Comparison of ENCODE assay signal across 8 mouse cellular contexts in genomic region chr13:104228384-104229066, GRCm38 (mm10). TPM values are rescaled to one million over a fixed set of nuclear protein-coding genes. Genes with fewer than 3 reads are reported as not detected.
DNase-seq lines count a peak whose midpoint lies in the region; ATAC-seq lines count a peak whose summit lies in the region.

TSS of gene Cenpk (plus strand) at chr13:104228611.
TSS of gene Ppwd1 (minus strand) at chr13:104228843.

- H3K4me2 ChIP-seq in lung, embryonic 16.5 days (ENCODE audit: low read depth, low read length): peak within 1 kb of the TSS; percentile 81

- under 1% methylated on average over 55 of the region's 55 CpGs for WGBS in lung, embryonic 16.5 days

- H3K9ac ChIP-seq in lung, embryonic 16.5 days (ENCODE audit: low read length): peak within 1 kb of the TSS; percentile 92

- peaks cover 12% of the 10 kb centered on the region for H3K4me1 ChIP-seq in lung, embryonic 16.5 days (replicated peaks; ENCODE audit: control insufficient read depth, insufficient read depth, low read length)

- no peaks in the 10 kb centered on the region for H3K27me3 ChIP-seq in lung, embryonic 16.5 days (ENCODE audit: control insufficient read depth, insufficient read depth, low read depth, low read length)

- H3K36me3 ChIP-seq in lung, embryonic 16.5 days (ENCODE audit: control insufficient read depth, insufficient read depth, low read length): peaks cover 3% of the 10 kb centered on the region; the same call in 1 of the 2 replicates

- H3K4me3 ChIP-seq in lung, embryonic 16.5 days (ENCODE audit: low read length): peak within 1 kb of the TSS; percentile 93

- H3K27ac ChIP-seq in lung, embryonic 16.5 days (ENCODE audit: low read length): peak within 1 kb of the TSS; percentile 96

- peak; percentile 91 for DNase-seq in MEL-GATA-1-ER (ENCODE audit: extremely low read depth, low read depth)
- peak; percentile 94 for DNase-seq in cerebellum, adult 8-10 months
- DNase-seq in forelimb bud, embryonic 11.5 days (ENCODE audit: low read depth, low spot score): peak; percentile 98
- DNase-seq in layer of hippocampus, adult 9-10 months (ENCODE audit: low spot score): peak; percentile 84
- DNase-seq in ovary, postnatal 10 days (ENCODE audit: low spot score): peak; percentile 92
- DNase-seq in thymus, postnatal 10 days (ENCODE audit: low spot score in 2 of 2): peak; percentile 92 to 95

- ATAC-seq in hematopoietic stem cell, adult 5-6 weeks (replicated peaks in 1 of 2; ENCODE audit: insufficient read depth in 1 of 2, low FRiP score in 2 of 2, low TSS enrichment in 1 of 2, low read depth in 1 of 2, poor library complexity in 2 of 2, severe bottlenecking in 2 of 2): peak; percentile 98 to 99
- ATAC-seq in lung, embryonic 16.5 days (ENCODE audit: low read depth): peak; percentile 100

- H3K9me3 ChIP-seq in lung, embryonic 16.5 days (ENCODE audit: control insufficient read depth, low read length): no peaks in the 10 kb centered on the region

RNA-seq across cellular contexts. Expression of gene Cenpk, which starts in this region (rescaled TPM):
- 92.4 and 96.9 TPM in 2 replicates for total RNA-seq in hematopoietic stem cell, adult 5-6 weeks (2017)
- polyA plus RNA-seq in lung, embryonic 16.5 days (2015; fragmentation: Nextera tagmentation; extraction: Ambion mirVana): 68.5 and 79.8 TPM in 2 replicates

RNA-seq across cellular contexts. Expression of gene Ppwd1, which starts in this region (rescaled TPM):
- 39.8 and 39.9 TPM in 2 replicates for total RNA-seq in hematopoietic stem cell, adult 5-6 weeks (2017)
- 16.8 and 20.1 TPM in 2 replicates for polyA plus RNA-seq in lung, embryonic 16.5 days (2015; fragmentation: Nextera tagmentation; extraction: Ambion mirVana)

Comparison
In these comparisons a context has a peak if more than half of its experiments do, and no peak if none do; other contexts are left out.
1. Peak in every context shown above with its lines: DNase-seq, ATAC-seq, H3K4me3 ChIP-seq and H3K27ac ChIP-seq.